Comparison of ENCODE assay signal across 17 mouse cellular contexts in genomic region chr7:82725741-82726450, GRCm38 (mm10).
A peak's percentile ranks its signal among the peaks of the same experiment; 100 is the strongest.
DNase-seq lines count a peak whose midpoint lies in the region; ATAC-seq and TF ChIP-seq lines count a peak whose summit lies in the region.
"Had no signal": no experiment of that assay in that cellular context is flagged by ENCODE, and none has a peak within 500 bp of the region (broad histone marks: within the 10 kb centered on the region; RNA-seq: fewer than 3 reads in every experiment).

No protein-coding gene starts in this region.

- ATAC-seq in hindbrain, embryonic 16.5 days, result peak; percentile 45; the same call in 1 of the 2 replicates
- ATAC-seq in hindbrain, embryonic 13.5 days (ENCODE audit: low FRiP score), result no peak
- ATAC-seq in midbrain, postnatal 0 days (ENCODE audit: low FRiP score), result no peak
- no peak for ATAC-seq in midbrain, embryonic 13.5 days

- H3K9ac ChIP-seq in hindbrain, embryonic 16.5 days (ENCODE audit: low read depth, low read length), result no peak overlapping the region
- H3K9ac ChIP-seq in hindbrain, embryonic 13.5 days, result no peak overlapping the region
- H3K9ac ChIP-seq in midbrain, postnatal 0 days (replicated peaks; ENCODE audit: low read length, poor library complexity, severe bottlenecking), result peak overlapping the region; percentile 24; the same call in 1 of the 2 replicates
- H3K9ac ChIP-seq in midbrain, embryonic 13.5 days (replicated peaks), result no peak overlapping the region
- H3K9ac ChIP-seq: embryonic facial prominence, embryonic 15.5 days; forebrain, embryonic 12.5 days had no signal

- no peaks in the 10 kb centered on the region; the same call in 1 of the 2 replicates for H3K4me1 ChIP-seq in hindbrain, embryonic 16.5 days (ENCODE audit: control insufficient read depth, insufficient read depth, low read depth, low read length)
- peaks cover 9% of the 10 kb centered on the region; the same call in 1 of the 2 replicates for H3K4me1 ChIP-seq in hindbrain, embryonic 13.5 days (replicated peaks)
- H3K4me1 ChIP-seq in midbrain, postnatal 0 days (ENCODE audit: insufficient read depth, low read length), result no peaks in the 10 kb centered on the region
- peaks cover 16% of the 10 kb centered on the region for H3K4me1 ChIP-seq in midbrain, embryonic 13.5 days (replicated peaks)

- H3K36me3 ChIP-seq in hindbrain, embryonic 16.5 days (ENCODE audit: control insufficient read depth, insufficient read depth, low read length), result no peaks in the 10 kb centered on the region
- no peaks in the 10 kb centered on the region for H3K36me3 ChIP-seq in hindbrain, embryonic 13.5 days
- H3K36me3 ChIP-seq in midbrain, postnatal 0 days (ENCODE audit: insufficient read depth, low read length), result no peaks in the 10 kb centered on the region
- no peaks in the 10 kb centered on the region for H3K36me3 ChIP-seq in midbrain, embryonic 13.5 days
- H3K36me3 ChIP-seq: embryonic facial prominence, embryonic 15.5 days; forebrain, embryonic 12.5 days had no signal

- peak; percentile 15 for DNase-seq in adrenal gland, adult 8-10 months
- no peak for DNase-seq in adrenal gland, postnatal 4 days (ENCODE audit: low spot score in 2 of 2)
- DNase-seq in midbrain, postnatal 0 days (ENCODE audit: low spot score), result peak; percentile 36
- no peak for DNase-seq in right cerebral cortex, postnatal 36 days (ENCODE audit: low spot score in 2 of 2)
- DNase-seq in ovary, postnatal 36 days (ENCODE audit: low spot score), result no peak
- DNase-seq: cerebellum, adult 11 months; gastrocnemius, postnatal 25 days; kidney, adult 2 months; kidney, postnatal 14 days; layer of hippocampus, adult 9-11 months; lung, adult 2 months; thymus, postnatal 4 days had no signal

- no peak overlapping the region for H3K27ac ChIP-seq in hindbrain, embryonic 16.5 days (ENCODE audit: low read depth, low read length)
- no peak overlapping the region; the same call in 1 of the 2 replicates for H3K27ac ChIP-seq in hindbrain, embryonic 13.5 days
- H3K27ac ChIP-seq in midbrain, postnatal 0 days (ENCODE audit: low read depth, low read length), result no peak overlapping the region
- H3K27ac ChIP-seq in midbrain, embryonic 13.5 days, result no peak overlapping the region
- H3K27ac ChIP-seq: embryonic facial prominence, embryonic 15.5 days; forebrain, embryonic 12.5 days had no signal

- WGBS in hindbrain, embryonic 16.5 days, result 50% methylated on average over 14 of the region's 14 CpGs
- 60% methylated on average over 14 of the region's 14 CpGs for WGBS in hindbrain, embryonic 13.5 days
- 63% methylated on average over 14 of the region's 14 CpGs for WGBS in midbrain, postnatal 0 days
- 69% methylated on average over 14 of the region's 14 CpGs for WGBS in midbrain, embryonic 13.5 days

- no peak overlapping the region for H3K4me2 ChIP-seq in hindbrain, embryonic 16.5 days (ENCODE audit: low read length)
- no peak overlapping the region for H3K4me2 ChIP-seq in hindbrain, embryonic 13.5 days
- no peak overlapping the region for H3K4me2 ChIP-seq in midbrain, postnatal 0 days (ENCODE audit: low read depth, low read length, poor library complexity, severe bottlenecking)
- H3K4me2 ChIP-seq in midbrain, embryonic 13.5 days (replicated peaks), result no peak overlapping the region
- H3K4me2 ChIP-seq: embryonic facial prominence, embryonic 15.5 days; forebrain, embryonic 12.5 days had no signal

- no peak for TF ChIP-seq CTCF in midbrain, postnatal 0 days (IDR thresholded peaks at IDR 0.05)

- no peak overlapping the region for H3K4me3 ChIP-seq in hindbrain, embryonic 16.5 days (ENCODE audit: low read length)
- no peak overlapping the region for H3K4me3 ChIP-seq in hindbrain, embryonic 13.5 days
- H3K4me3 ChIP-seq in midbrain, postnatal 0 days (ENCODE audit: low read depth, low read length), result no peak overlapping the region
- no peak overlapping the region for H3K4me3 ChIP-seq in midbrain, embryonic 13.5 days (replicated peaks)
- H3K4me3 ChIP-seq: embryonic facial prominence, embryonic 15.5 days; forebrain, embryonic 12.5 days had no signal

- H3K9me3 ChIP-seq in hindbrain, embryonic 16.5 days (ENCODE audit: control insufficient read depth, low read length), result no peaks in the 10 kb centered on the region
- no peaks in the 10 kb centered on the region for H3K9me3 ChIP-seq in hindbrain, embryonic 13.5 days
- no peaks in the 10 kb centered on the region for H3K9me3 ChIP-seq in midbrain, postnatal 0 days (ENCODE audit: low read length)
- H3K9me3 ChIP-seq in midbrain, embryonic 13.5 days, result no peaks in the 10 kb centered on the region
- H3K9me3 ChIP-seq: embryonic facial prominence, embryonic 15.5 days; forebrain, embryonic 12.5 days had no signal

- H3K27me3 ChIP-seq in hindbrain, embryonic 16.5 days (replicated peaks; ENCODE audit: control insufficient read depth, insufficient read depth, low read length), result no peaks in the 10 kb centered on the region
- no peaks in the 10 kb centered on the region for H3K27me3 ChIP-seq in hindbrain, embryonic 13.5 days
- H3K27me3 ChIP-seq in midbrain, postnatal 0 days (ENCODE audit: insufficient read depth, low read length), result no peaks in the 10 kb centered on the region
- no peaks in the 10 kb centered on the region for H3K27me3 ChIP-seq in midbrain, embryonic 13.5 days
- H3K27me3 ChIP-seq: embryonic facial prominence, embryonic 15.5 days; forebrain, embryonic 12.5 days had no signal

Comparison
In these comparisons a context has a peak if more than half of its experiments do, and no peak if none do; other contexts are left out.
1. DNase-seq: peak in adrenal gland, adult 8-10 months (single experiment) and midbrain, postnatal 0 days (single experiment); none in adrenal gland, postnatal 4 days (0 of 2), right cerebral cortex, postnatal 36 days (0 of 2) and ovary, postnatal 36 days (single experiment).